Mouse (Mus musculus): ENCODE measurements around the gene Fbxo48. TPM values are rescaled to one million over a fixed set of nuclear protein-coding genes. Genes with fewer than 3 reads are reported as not detected.

Fbxo48 gene
- total RNA-seq (2014; rRNA removed; ENCODE audit: low replicate concordance) (2.7 TPM in 1 of 2 replicates, not detected in the other), polyA plus RNA-seq (2015; fragmentation: Nextera tagmentation; extraction: Ambion mirVana) (0.27 and 0.48 TPM in 2 replicates)

GRCm38 (mm10) chr11:16950976-16951760 is at the start of gene Fbxo48:
Fbxo48 (plus strand) TSS chr11:16951375.
- WGBS = under 1% methylated on average over 38 of the region's 38 CpGs
- peak; percentile 99 for ATAC-seq (ENCODE audit: insufficient read depth, low read depth)
- TF ChIP-seq EP300 (IDR thresholded peaks at IDR 0.05; ENCODE audit: low read depth) = no peak
- no peak for TF ChIP-seq CTCF (IDR thresholded peaks at IDR 0.05; ENCODE audit: low read depth)
- Histone ChIP-seq H3K36me3 (replicated peaks; ENCODE audit: control insufficient read depth, insufficient read depth, low read length) (no peaks in the 10 kb centered on the region), H3K27ac (ENCODE audit: low read depth) (peak within 1 kb of the TSS; percentile 56), H3K4me2 (ENCODE audit: low read depth, low read length) (peak within 1 kb of the TSS; percentile 85), H3K27me3 (ENCODE audit: control insufficient read depth, insufficient read depth, low read length) (no peaks in the 10 kb centered on the region), H3K9ac (replicated peaks; ENCODE audit: low read depth, low read length) (peak within 1 kb of the TSS; percentile 56), H3K4me1 (ENCODE audit: control insufficient read depth, insufficient read depth) (peaks cover 10% of the 10 kb centered on the region), H3K9me3 (replicated peaks; ENCODE audit: control insufficient read depth, low read length) (no peaks in the 10 kb centered on the region), H3K4me3 (ENCODE audit: low read depth, low read length) (peak within 1 kb of the TSS; percentile 60)
- peak; percentile 98 for DNase-seq (ENCODE audit: low spot score)

DNA sequence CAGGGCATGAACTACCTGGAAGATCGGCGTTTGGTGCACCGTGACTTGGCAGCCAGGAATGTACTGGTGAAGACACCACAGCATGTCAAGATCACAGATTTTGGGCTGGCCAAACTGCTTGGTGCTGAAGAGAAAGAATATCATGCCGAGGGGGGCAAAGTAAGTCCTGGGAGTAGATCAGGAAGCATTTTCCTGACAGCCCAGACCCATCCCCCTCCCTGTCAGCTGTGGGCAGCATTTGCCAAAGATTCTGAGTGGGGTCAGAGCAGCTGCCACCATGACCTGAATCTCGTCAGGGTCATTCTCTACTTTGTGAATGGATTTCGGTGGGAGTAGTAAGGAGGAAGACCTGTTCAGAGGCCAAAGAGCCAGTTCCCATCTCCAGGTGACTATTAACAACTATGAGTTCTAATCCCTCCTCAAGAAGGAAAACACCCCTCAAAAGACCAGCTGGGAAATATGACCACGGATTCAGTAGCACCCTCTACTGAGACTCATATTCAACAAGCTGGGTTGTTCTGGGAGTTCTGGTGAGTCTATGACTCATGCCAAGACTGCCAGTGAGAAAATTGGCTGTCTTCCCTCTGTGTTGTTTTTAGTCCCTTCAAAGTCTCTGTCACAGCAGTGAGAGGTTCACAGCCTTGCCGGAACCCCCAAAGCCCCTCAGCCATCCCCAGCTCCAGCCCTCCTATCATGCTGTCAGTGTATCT is 46.7 kb upstream of the Fbxo48 start:
- Histone ChIP-seq H3K36me3 (replicated peaks; ENCODE audit: control insufficient read depth, insufficient read depth, low read length) (no peaks in the 10 kb centered on the region), H3K27me3 (ENCODE audit: control insufficient read depth, insufficient read depth, low read length) (no peaks in the 10 kb centered on the region), H3K4me2 (ENCODE audit: low read depth, low read length) (no peak overlapping the region), H3K9me3 (replicated peaks; ENCODE audit: control insufficient read depth, low read length) (no peaks in the 10 kb centered on the region), H3K4me3 (ENCODE audit: low read depth, low read length) (no peak overlapping the region), H3K4me1 (ENCODE audit: control insufficient read depth, insufficient read depth) (peaks cover 14% of the 10 kb centered on the region), H3K9ac (replicated peaks; ENCODE audit: low read depth, low read length) (no peak overlapping the region), H3K27ac (ENCODE audit: low read depth) (no peak overlapping the region)
- no peak for DNase-seq (ENCODE audit: low spot score)
- TF ChIP-seq CTCF (IDR thresholded peaks at IDR 0.05; ENCODE audit: low read depth) (no peak), EP300 (IDR thresholded peaks at IDR 0.05; ENCODE audit: low read depth) (no peak)
- peak; percentile 33; the same call in 1 of the 2 replicates for ATAC-seq (ENCODE audit: insufficient read depth, low read depth)
- WGBS = 68% methylated on average over 8 of the region's 8 CpGs

DNA sequence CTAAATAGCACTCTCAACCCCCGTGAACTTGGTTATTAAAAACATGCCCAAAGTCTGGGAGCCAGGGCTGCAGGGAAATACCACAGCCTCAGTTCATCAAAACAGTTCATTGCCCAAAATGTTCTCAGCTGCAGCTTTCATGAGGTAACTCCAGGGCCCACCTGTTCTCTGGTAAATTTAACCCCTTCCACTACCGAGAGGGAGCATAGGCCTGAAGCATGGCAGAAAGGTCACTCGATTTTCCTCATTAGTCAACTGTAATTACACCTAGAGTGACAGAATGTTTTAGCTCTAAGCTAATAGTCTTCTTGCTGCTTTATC is 46.2 kb upstream of the Fbxo48 start:
- WGBS = 44% methylated on average over 3 of the region's 3 CpGs
- Histone ChIP-seq H3K4me3 (ENCODE audit: low read depth, low read length) (no peak overlapping the region), H3K36me3 (replicated peaks; ENCODE audit: control insufficient read depth, insufficient read depth, low read length) (no peaks in the 10 kb centered on the region), H3K4me1 (ENCODE audit: control insufficient read depth, insufficient read depth) (peaks cover 14% of the 10 kb centered on the region), H3K9me3 (replicated peaks; ENCODE audit: control insufficient read depth, low read length) (no peaks in the 10 kb centered on the region), H3K27ac (ENCODE audit: low read depth) (no peak overlapping the region), H3K27me3 (ENCODE audit: control insufficient read depth, insufficient read depth, low read length) (no peaks in the 10 kb centered on the region), H3K4me2 (ENCODE audit: low read depth, low read length) (no peak overlapping the region), H3K9ac (replicated peaks; ENCODE audit: low read depth, low read length) (no peak overlapping the region)
- no peak for DNase-seq (ENCODE audit: low spot score)
- TF ChIP-seq EP300 (IDR thresholded peaks at IDR 0.05; ENCODE audit: low read depth) = no peak
- TF ChIP-seq CTCF (IDR thresholded peaks at IDR 0.05; ENCODE audit: low read depth) = no peak
- ATAC-seq (ENCODE audit: insufficient read depth, low read depth) = no peak

- Histone ChIP-seq H3K9ac (replicated peaks; ENCODE audit: low read depth, low read length) (no peak overlapping the region), H3K27ac (ENCODE audit: low read depth) (no peak overlapping the region), H3K9me3 (replicated peaks; ENCODE audit: control insufficient read depth, low read length) (no peaks in the 10 kb centered on the region), H3K36me3 (replicated peaks; ENCODE audit: control insufficient read depth, insufficient read depth, low read length) (no peaks in the 10 kb centered on the region), H3K4me3 (ENCODE audit: low read depth, low read length) (no peak overlapping the region), H3K4me2 (ENCODE audit: low read depth, low read length) (no peak overlapping the region), H3K27me3 (ENCODE audit: control insufficient read depth, insufficient read depth, low read length) (no peaks in the 10 kb centered on the region), H3K4me1 (ENCODE audit: control insufficient read depth, insufficient read depth) (peaks cover 14% of the 10 kb centered on the region)
- 94% methylated on average over 2 of the region's 2 CpGs for WGBS
- TF ChIP-seq CTCF (IDR thresholded peaks at IDR 0.05; ENCODE audit: low read depth) (no peak), EP300 (IDR thresholded peaks at IDR 0.05; ENCODE audit: low read depth) (no peak)
- DNase-seq (ENCODE audit: low spot score) (no peak), ATAC-seq (ENCODE audit: insufficient read depth, low read depth) (no peak)
Measured at GRCm38 (mm10) chr11:16906530-16906929, 44.6 kb upstream of the Fbxo48 start.

DNA sequence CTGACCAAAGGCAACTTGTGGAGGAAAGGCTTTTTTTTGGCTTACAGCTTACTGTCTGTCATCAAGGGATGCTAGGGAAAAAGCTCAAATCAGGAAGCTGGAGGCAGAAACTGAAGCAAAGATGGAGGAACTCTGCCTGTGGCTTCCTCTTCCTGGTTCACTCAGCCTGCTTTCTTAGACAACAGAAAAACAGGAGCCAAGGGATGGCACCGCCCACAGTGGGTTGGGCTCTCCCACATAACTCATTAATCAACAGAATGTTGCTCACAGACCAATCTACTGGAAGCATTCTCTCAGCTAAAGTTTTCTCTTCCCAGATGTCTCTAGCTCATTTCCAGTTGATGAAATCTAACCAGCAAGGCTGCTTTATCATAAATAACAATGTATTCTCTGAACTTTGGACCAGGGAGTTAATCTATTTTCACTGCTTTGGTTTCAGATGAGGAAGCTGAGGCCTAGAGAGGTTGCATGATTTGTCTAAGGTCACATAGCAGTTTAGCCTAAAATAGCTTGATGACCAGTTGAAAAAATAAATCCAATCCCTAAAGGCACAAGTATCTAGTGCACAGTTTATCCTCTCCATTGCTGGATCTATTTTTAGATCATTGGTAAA is 43.6 kb upstream of the Fbxo48 start:
- TF ChIP-seq EP300 (IDR thresholded peaks at IDR 0.05; ENCODE audit: low read depth) (no peak), CTCF (IDR thresholded peaks at IDR 0.05; ENCODE audit: low read depth) (no peak)
- Histone ChIP-seq H3K9ac (replicated peaks; ENCODE audit: low read depth, low read length) (no peak overlapping the region), H3K4me1 (ENCODE audit: control insufficient read depth, insufficient read depth) (peaks cover 14% of the 10 kb centered on the region), H3K4me3 (ENCODE audit: low read depth, low read length) (no peak overlapping the region), H3K27me3 (ENCODE audit: control insufficient read depth, insufficient read depth, low read length) (no peaks in the 10 kb centered on the region), H3K36me3 (replicated peaks; ENCODE audit: control insufficient read depth, insufficient read depth, low read length) (no peaks in the 10 kb centered on the region), H3K4me2 (ENCODE audit: low read depth, low read length) (no peak overlapping the region), H3K27ac (ENCODE audit: low read depth) (no peak overlapping the region), H3K9me3 (replicated peaks; ENCODE audit: control insufficient read depth, low read length) (no peaks in the 10 kb centered on the region)
- 96% methylated on average over 1 of the region's 1 CpGs for WGBS
- no peak for ATAC-seq (ENCODE audit: insufficient read depth, low read depth)
- DNase-seq (ENCODE audit: low spot score) = no peak
